Mouse (Mus musculus): ENCODE data around the gene Trim67.

DNA sequence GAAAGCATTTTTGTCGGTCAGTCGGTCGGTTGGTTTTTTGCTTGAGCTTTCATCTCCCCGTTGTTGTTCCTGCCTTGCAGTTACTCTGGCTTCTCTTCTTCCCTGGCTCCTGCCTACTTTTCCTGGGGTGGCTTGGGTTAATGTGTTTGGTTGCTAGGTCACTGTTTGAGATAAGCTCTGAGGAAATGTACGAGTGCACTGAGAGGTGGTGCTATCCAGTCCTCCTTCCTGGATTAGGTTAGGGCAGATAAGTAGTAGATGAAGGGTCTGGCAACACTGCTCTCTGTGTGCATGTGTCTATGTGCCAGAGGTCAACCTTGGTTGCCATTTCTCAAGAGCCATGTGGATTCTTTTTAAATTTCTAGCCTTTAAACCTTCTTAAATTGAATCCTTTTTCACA lies 79.8 kb downstream of the Trim67 start:
- TF ChIP-seq MEF2A (IDR thresholded peaks at IDR 0.05; ENCODE audit: borderline replicate concordance, low read depth, low read length) (no peak), SIN3A (IDR thresholded peaks at IDR 0.05; ENCODE audit: low read length) (no peak), RAD21 (IDR thresholded peaks at IDR 0.05; ENCODE audit: low read depth, low read length) (no peak), MYC (IDR thresholded peaks at IDR 0.05; ENCODE audit: low read depth, low read length) (no peak), POLR2AphosphoS2 (IDR thresholded peaks at IDR 0.05; ENCODE audit: low read depth, low read length) (no peak), CTCF (conservative IDR thresholded peaks at IDR 0.05 in 1 of 2, IDR thresholded peaks at IDR 0.05 in 1 of 2; ENCODE audit: low read depth in 2 of 2, low read length in 2 of 2) (no peak)
